Mouse (Mus musculus) cortical plate, adult 2 months (tissue): ENCODE data around the gene Ccdc69. TPM values are rescaled to one million over a fixed set of nuclear protein-coding genes. Genes with fewer than 3 reads are reported as not detected.
A peak's percentile ranks its signal among the peaks of the same experiment; 100 is the strongest.

Source experiments
- H3K27ac ChIP-seq: fragments of 200-500 bp; 2 replicates; pipeline ENCODE4 v1.5.1; 2012; ENCODE audit warnings: low read length, control low read depth, inconsistent platforms; ENCODE audit not compliant: insufficient read depth
- H3K4me1 ChIP-seq: fragments of 200-500 bp; 2 replicates; pipeline ENCODE4 v1.6.1; 2011; ENCODE audit warnings: low read length; ENCODE audit not compliant: control insufficient read depth, insufficient read depth
- H3K4me3 ChIP-seq: fragments of 200-500 bp; 2 replicates; pipeline ENCODE4 v1.5.1; 2011; ENCODE audit warnings: mild to moderate bottlenecking, low read length, control low read depth; ENCODE audit not compliant: insufficient read depth
- CTCF ChIP-seq: fragments of 200-500 bp; IDR thresholded peaks from 2 replicates; pipeline ENCODE4 v1.5.1; 2011; ENCODE audit warnings: mild to moderate bottlenecking, control low read depth, low read length; ENCODE audit not compliant: insufficient read depth; ENCODE audit errors: extremely low read depth
- POLR2A ChIP-seq: fragments of 200-500 bp; IDR thresholded peaks from 2 replicates; pipeline ENCODE4 v1.6.1; 2011; ENCODE audit warnings: mild to moderate bottlenecking, low read length, control low read depth; ENCODE audit not compliant: insufficient read depth; ENCODE audit errors: extremely low read depth
- polyA plus RNA-seq: library from polyadenylated mRNA; depleted of rRNA; stranded (reverse); fragments of >200 nt; gene quantifications from 2 replicates; pipeline ENCODE4 v1.2.3, GENCODE M21; 2012

The Ccdc69 gene
- polyA plus RNA-seq, 1 experiment = 0.58 TPM

DNA sequence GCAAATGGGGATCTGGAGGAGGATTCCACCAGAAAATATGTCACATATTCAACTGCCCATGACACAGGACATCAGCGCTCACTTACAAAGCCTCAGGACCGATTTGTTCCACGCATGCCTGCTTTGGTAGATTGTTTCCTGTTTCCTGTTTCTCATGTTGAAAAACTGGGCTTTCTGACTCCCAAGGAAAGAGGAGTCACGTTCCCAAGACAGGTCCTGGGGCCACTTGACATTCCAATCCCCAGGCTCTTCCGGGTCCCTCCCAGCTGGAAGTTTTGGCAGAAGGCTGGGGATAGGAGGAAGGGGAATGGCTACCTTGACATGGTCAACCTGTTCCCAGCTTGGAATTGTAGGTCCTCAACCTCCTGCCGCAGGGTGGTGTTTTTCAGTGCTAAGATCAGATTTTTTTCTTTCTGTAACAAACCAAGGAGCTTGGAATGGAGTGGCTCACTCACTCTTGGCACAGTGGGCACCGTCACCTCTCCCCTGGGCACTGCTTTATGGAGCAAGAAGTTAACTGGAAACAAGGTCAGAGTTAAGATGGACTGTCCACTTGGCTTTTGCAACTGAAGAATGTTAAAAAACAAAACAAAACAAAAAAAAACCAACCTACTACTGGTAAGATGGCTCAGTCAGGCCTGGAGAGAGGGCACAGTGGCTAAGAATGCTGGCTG, 27.0 kb downstream of the Ccdc69 start:
- no peak overlapping the region for H3K27ac ChIP-seq

DNA sequence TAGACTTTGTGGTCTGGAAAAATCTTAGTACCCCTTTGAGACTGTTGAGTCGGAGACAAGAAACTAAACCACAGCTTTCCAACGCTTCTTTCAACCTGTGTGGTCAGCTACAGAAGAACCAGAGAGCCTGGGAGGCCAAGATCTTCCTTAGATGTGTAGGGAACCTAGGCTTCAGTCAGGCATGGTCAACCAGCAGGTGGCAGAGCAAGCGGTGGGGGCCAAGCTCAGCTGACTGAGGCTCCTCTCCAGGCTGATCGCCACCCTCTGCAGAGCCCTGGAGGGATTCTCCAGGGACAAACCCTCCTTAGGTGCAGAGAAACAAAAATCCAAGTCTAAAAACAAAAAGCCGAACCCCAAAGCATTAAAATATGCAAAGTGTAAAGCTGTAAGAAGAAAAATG, 31.3 kb downstream of the Ccdc69 start:
- Histone ChIP-seq H3K4me3 (no peak overlapping the region), H3K27ac (no peak overlapping the region), H3K4me1 (no peaks in the 10 kb centered on the region)
- TF ChIP-seq POLR2A (no peak), CTCF (peak; percentile 51)

More for the DNA sequence above, 27.0 kb downstream of the Ccdc69 start:
- no peak overlapping the region for H3K4me3 ChIP-seq
- no peak for TF ChIP-seq POLR2A
- H3K4me1 ChIP-seq = no peaks in the 10 kb centered on the region

DNA sequence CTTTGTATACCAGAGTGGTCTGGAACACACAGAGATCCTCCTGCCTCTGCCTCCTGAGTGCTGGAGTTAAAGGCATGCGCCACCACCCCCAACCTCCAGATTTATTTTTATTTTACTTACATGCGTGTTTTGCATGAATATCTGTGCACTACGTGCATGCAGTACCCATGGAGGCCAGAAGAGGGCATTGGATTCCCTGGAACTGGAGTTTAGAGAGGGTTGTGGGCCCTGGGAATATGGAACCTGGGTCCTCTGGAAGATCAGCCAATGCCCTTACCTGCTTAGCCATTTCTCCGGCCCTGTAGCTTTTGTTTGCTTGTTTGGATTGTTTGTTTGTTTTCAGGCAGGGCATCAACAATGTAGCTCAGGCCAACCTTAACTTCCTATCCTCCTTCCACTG, 36.6 kb downstream of the Ccdc69 start:
- Histone ChIP-seq H3K4me1 (no peaks in the 10 kb centered on the region), H3K27ac (no peak overlapping the region), H3K4me3 (no peak overlapping the region)
- no peak for TF ChIP-seq POLR2A
- 0 out of 2 replicates have a peak, but pooled peaks have one; percentile 6 for TF ChIP-seq CTCF

DNA sequence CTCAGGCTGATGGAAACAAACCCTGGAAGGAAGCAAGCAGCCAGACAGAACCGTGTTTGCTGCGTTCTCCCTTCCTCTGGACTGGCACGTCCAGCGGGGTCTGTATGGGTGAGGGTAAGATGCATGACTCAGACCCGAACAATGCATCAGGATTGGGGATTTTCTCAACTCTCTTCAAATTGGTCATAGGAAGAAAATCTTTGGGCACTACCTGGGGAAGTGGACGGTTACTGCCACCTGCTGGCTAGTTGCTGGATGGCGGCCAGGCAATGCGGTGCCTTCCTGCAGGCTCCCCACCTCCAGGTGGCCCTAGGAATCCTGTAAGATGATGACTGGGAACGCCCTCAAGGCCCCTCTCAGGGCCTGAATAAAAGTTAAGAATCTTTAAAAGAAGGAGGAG, 38.3 kb downstream of the Ccdc69 start:
- Histone ChIP-seq H3K4me3 (no peak overlapping the region), H3K4me1 (no peaks in the 10 kb centered on the region), H3K27ac (no peak overlapping the region)
- TF ChIP-seq POLR2A (no peak), CTCF (peak; percentile 91)

DNA sequence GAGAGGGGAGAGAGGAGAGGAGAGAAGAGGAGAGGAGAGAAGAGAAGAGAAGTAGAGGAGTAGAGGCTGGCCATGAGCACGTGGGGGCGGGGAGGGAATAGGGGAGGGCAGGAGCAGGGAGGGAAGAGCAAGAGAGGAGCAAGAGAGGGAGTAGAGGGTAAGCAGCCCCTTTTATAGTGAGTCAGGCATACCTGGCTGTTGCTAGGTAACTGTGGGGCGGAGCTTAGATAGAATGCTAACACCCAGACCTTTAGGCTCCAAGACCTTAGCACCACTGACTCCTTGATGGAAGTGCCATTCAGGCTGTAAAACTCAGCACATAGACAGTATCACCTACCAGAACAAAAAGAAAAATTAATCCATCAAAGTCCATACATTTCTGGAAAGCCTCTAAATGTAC, 41.3 kb downstream of the Ccdc69 start:
- Histone ChIP-seq H3K4me1 (peaks cover 5% of the 10 kb centered on the region; the same call in 1 of the 2 replicates), H3K4me3 (no peak overlapping the region), H3K27ac (no peak overlapping the region)
- no peak for TF ChIP-seq CTCF
- TF ChIP-seq POLR2A = no peak

DNA sequence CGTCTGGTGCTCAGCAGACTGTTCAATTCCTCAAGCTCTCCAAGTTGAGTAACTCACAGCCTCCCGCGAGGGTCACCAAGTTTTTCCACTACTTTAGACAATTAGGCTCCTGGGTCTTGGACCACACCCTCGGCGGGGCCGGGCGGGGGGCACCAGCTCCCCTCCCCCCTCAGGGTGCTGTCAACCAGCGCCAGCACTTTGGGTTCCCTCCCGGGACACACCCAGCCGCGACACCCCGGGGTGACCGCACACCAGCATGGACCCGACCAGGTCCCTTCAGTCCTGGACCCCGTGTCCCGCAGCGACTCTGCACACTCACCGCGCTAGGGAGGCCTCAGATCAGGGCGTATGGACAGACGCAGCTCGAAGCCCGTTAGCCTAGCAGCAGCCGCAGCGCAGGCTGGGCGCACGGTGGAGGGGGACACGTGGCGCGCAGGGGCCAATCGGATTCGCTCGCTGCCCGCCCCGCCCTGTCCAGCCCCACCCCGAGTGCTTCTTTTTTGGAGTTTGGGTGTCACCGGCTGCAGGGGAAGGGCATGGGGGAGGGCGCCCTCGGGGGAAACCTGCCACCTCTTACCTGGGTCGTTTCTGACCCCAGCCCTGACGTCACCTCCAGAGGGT, 44.8 kb downstream of the Ccdc69 start, which contains the start of gene Anxa6:
TSS of gene Anxa6 (minus strand) at position 406 of the 621 bp plus-strand sequence.
- peak; percentile 90 for TF ChIP-seq POLR2A
- TF ChIP-seq CTCF = no peak
- Histone ChIP-seq H3K4me1 (peaks cover 5% of the 10 kb centered on the region; the same call in 1 of the 2 replicates), H3K27ac (no peak within 1 kb of the TSS), H3K4me3 (peak within 1 kb of the TSS; percentile 70)

DNA sequence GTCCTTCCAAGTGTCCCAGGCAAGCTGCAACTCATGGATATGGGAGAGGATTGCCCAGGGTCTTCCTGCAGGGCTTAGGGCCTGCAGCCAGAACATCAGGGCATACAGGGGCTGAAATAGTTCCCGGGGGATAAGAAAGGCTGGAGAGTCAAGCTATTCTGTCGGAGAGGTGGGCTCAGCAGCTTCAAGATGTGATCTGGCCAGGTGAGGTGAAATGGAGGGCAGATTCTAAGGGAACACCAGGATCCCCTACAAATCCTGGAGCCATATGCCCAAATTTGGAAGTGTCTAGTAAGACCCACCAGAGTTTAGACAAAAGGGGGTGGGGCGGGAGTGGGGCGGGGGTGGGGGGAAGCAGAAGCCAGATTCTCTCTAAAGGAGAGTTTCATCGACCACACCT, 45.6 kb downstream of the Ccdc69 start:
- TF ChIP-seq POLR2A (no peak), CTCF (no peak)
- Histone ChIP-seq H3K4me1 (peaks cover 5% of the 10 kb centered on the region; the same call in 1 of the 2 replicates), H3K27ac (no peak overlapping the region), H3K4me3 (peak overlapping the region; percentile 70)

DNA sequence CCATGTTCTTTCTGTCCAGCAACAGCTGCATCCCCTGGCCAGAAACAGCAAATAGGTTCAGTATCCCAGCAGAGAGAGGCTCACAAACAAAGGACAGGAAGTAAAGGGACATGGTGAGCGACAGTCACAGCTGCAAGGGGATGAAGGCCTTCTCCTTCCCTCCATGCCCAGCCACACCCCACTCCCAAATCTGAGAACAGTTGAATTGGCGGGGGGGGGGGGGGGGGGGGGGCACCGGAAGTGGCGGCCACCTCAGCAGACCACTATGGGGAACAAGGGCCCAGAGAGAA, 46.0 kb downstream of the Ccdc69 start:
- peaks cover 5% of the 10 kb centered on the region; the same call in 1 of the 2 replicates for H3K4me1 ChIP-seq
- TF ChIP-seq CTCF = no peak
- TF ChIP-seq POLR2A = no peak
- H3K4me3 ChIP-seq = peak overlapping the region; percentile 70
- no peak overlapping the region for H3K27ac ChIP-seq

DNA sequence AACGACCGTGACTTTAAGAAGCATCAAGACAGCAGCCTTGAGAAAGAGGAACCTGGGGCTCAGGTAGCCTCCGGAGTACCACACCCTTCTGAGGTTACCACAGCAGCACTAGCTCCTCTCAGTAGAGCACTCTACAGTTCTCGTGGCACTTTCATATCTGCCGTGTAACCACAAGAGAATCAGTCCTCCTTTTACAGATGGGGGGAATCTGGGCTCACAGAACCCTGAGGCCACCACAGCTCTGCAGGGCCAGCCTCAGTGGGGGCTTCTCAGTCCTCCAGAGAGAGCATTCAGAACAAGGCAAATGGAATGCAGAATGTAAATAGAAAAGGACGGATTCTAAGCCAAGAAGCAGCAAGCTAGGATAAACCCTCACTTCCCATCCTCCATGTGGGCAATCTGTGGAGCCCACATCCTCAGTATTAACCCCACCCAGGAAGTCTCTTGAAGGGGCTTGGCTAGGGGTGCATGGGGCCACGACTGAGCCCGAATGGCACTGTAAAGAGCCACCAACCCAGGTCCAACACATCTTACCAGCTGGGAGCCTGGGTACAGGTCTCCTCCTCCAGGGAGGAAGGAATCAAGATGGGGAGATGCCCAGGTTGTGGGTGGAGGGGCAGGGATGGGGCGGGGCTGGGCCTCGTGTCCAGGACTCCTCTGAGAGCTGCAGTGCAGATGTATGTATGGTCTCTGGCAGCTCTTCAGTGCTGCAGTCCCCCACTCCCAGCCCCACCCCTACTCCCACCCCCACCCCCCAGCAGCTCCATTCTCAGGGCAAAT, 46.5 kb downstream of the Ccdc69 start:
- H3K27ac ChIP-seq = no peak overlapping the region
- peaks cover 7% of the 10 kb centered on the region for H3K4me1 ChIP-seq
- H3K4me3 ChIP-seq = peak overlapping the region; percentile 70; the same call in 1 of the 2 replicates
- TF ChIP-seq POLR2A (no peak), CTCF (no peak)
